31 mouse cellular contexts compared by ENCODE assay signal in genomic region chr10:94938320-94938719, GRCm38 (mm10). TPM values are rescaled to one million over a fixed set of nuclear protein-coding genes. Genes with fewer than 3 reads are reported as not detected.
DNase-seq lines count a peak whose midpoint lies in the region; ATAC-seq and TF ChIP-seq lines count a peak whose summit lies in the region.
"Had no signal": no experiment of that assay in that cellular context is flagged by ENCODE, and none has a peak within 500 bp of the region (broad histone marks: within the 10 kb centered on the region; RNA-seq: fewer than 3 reads in every experiment).

No protein-coding gene starts in this region.

- H3K79me2 ChIP-seq in MEL (ENCODE audit: control insufficient read depth, insufficient read depth, low read length, poor library complexity): peaks cover 59% of the 10 kb centered on the region

- 62% methylated on average over 6 of the region's 6 CpGs for WGBS in liver, embryonic 12.5 days (ENCODE audit: insufficient replicate concordance)
- 48% methylated on average over 6 of the region's 6 CpGs for WGBS in liver, embryonic 15.5 days (ENCODE audit: insufficient replicate concordance)
- 94% methylated on average over 6 of the region's 6 CpGs for WGBS in limb, embryonic 10.5 days

- no peak for TF ChIP-seq POLR2A in MEL (IDR thresholded peaks at IDR 0.05; ENCODE audit: control insufficient read depth in 1 of 2, insufficient read depth in 1 of 2, low read depth in 1 of 2, low read length in 2 of 2, poor library complexity in 1 of 2)

- peak; percentile 72 for ATAC-seq in erythroid progenitor cell, adult 5-6 weeks (replicated peaks; ENCODE audit: low FRiP score, poor library complexity, severe bottlenecking)
- peak; percentile 72 for ATAC-seq in liver, embryonic 12.5 days
- peak; percentile 74 for ATAC-seq in liver, embryonic 15.5 days (ENCODE audit: insufficient read depth)
- ATAC-seq: forebrain, embryonic 13.5 days; forebrain, embryonic 16.5 days; hindbrain, postnatal 0 days had no signal

- H3K4me3 ChIP-seq in MEL (ENCODE audit: control insufficient read depth in 1 of 2, insufficient read depth in 1 of 2, low read depth in 2 of 2, low read length in 2 of 2): no peak overlapping the region
- no peak overlapping the region for H3K4me3 ChIP-seq in liver, embryonic 12.5 days
- H3K4me3 ChIP-seq in liver, embryonic 15.5 days (replicated peaks): no peak overlapping the region
- no peak overlapping the region for H3K4me3 ChIP-seq in limb, embryonic 10.5 days
- H3K4me3 ChIP-seq: embryonic facial prominence, embryonic 12.5 days; embryonic facial prominence, embryonic 15.5 days; erythroblast, embryonic 14.5 days; forebrain, embryonic 10.5 days; forebrain, embryonic 13.5 days; heart, adult 2 months; heart, embryonic 10.5 days; heart, embryonic 13.5 days had no signal

- H3K36me3 ChIP-seq in MEL (ENCODE audit: control insufficient read depth in 1 of 2, insufficient read depth in 2 of 2, low read length in 2 of 2): peaks cover 11 to 61% of the 10 kb centered on the region in 2 experiments
- no peaks in the 10 kb centered on the region; the same call in 1 of the 2 replicates for H3K36me3 ChIP-seq in liver, embryonic 12.5 days
- 0 out of 2 replicates have a peak, but pooled peaks cover 4% of the 10 kb centered on the region for H3K36me3 ChIP-seq in liver, embryonic 15.5 days (replicated peaks)
- H3K36me3 ChIP-seq in limb, embryonic 10.5 days: no peaks in the 10 kb centered on the region
- H3K36me3 ChIP-seq: embryonic facial prominence, embryonic 12.5 days; embryonic facial prominence, embryonic 15.5 days; heart, embryonic 10.5 days; heart, embryonic 13.5 days had no signal

- intact Hi-C loops in left cerebral cortex, postnatal 14 days (cut with DNase I): no loop called here

- TF ChIP-seq EP300 in MEL (IDR thresholded peaks at IDR 0.05; ENCODE audit: low read depth in 1 of 2, low read length in 2 of 2): no peak

- H3K9me3 ChIP-seq in MEL (replicated peaks; ENCODE audit: insufficient read depth, low read length): no peaks in the 10 kb centered on the region
- H3K9me3 ChIP-seq in liver, embryonic 12.5 days (replicated peaks): no peaks in the 10 kb centered on the region
- no peaks in the 10 kb centered on the region for H3K9me3 ChIP-seq in liver, embryonic 15.5 days (replicated peaks)
- H3K9me3 ChIP-seq in limb, embryonic 10.5 days (replicated peaks): no peaks in the 10 kb centered on the region
- H3K9me3 ChIP-seq: embryonic facial prominence, embryonic 12.5 days; embryonic facial prominence, embryonic 15.5 days; forebrain, embryonic 10.5 days; forebrain, embryonic 13.5 days; G1E; heart, embryonic 10.5 days; heart, embryonic 13.5 days had no signal

- H3K4me1 ChIP-seq in MEL (ENCODE audit: control insufficient read depth in 1 of 2, insufficient read depth in 2 of 2, low read length in 2 of 2): peaks cover 36 to 39% of the 10 kb centered on the region in 2 experiments
- peaks cover 80% of the 10 kb centered on the region for H3K4me1 ChIP-seq in liver, embryonic 12.5 days
- H3K4me1 ChIP-seq in liver, embryonic 15.5 days (replicated peaks): peaks cover 77% of the 10 kb centered on the region
- peaks cover 16% of the 10 kb centered on the region for H3K4me1 ChIP-seq in limb, embryonic 10.5 days

- no peak for TF ChIP-seq RAD21 in MEL (IDR thresholded peaks at IDR 0.05; ENCODE audit: low read depth, low read length)

- no peak for DNase-seq in MEL (ENCODE audit: low read depth, low spot score)
- DNase-seq in embryo, embryonic 11 days: no peak
- DNase-seq in kidney, postnatal 36 days: no peak
- no peak for DNase-seq in limb, embryonic 10.5 days (ENCODE audit: low spot score)
- no peak for DNase-seq in left cerebral cortex, postnatal 14 days (ENCODE audit: low spot score in 2 of 2)
- DNase-seq: adrenal gland, adult 2 months; adrenal gland, postnatal 25 days; B cell, adult 2 months; cerebellum, adult 18-20 months; cerebellum, adult 9-10 months; cerebellum, postnatal 14 days; gastrocnemius, postnatal 10 days; gastrocnemius, postnatal 36 days; heart, adult 2 months; heart, postnatal 14 days; heart, postnatal 4 days had no signal

- no peaks in the 10 kb centered on the region for H3K27me3 ChIP-seq in MEL (ENCODE audit: control insufficient read depth in 1 of 2, insufficient read depth in 2 of 2, low read length in 2 of 2)
- peaks cover 26% of the 10 kb centered on the region for H3K27me3 ChIP-seq in liver, embryonic 12.5 days (replicated peaks)
- H3K27me3 ChIP-seq in liver, embryonic 15.5 days: peaks cover 32% of the 10 kb centered on the region
- H3K27me3 ChIP-seq in limb, embryonic 10.5 days (ENCODE audit: low read depth, poor library complexity, severe bottlenecking): peaks cover 40% of the 10 kb centered on the region
- H3K27me3 ChIP-seq: CH12.LX; forebrain, embryonic 13.5 days had no signal

- no peak overlapping the region for H3K27ac ChIP-seq in MEL (ENCODE audit: control insufficient read depth, low read depth, low read length)
- peak overlapping the region; percentile 45; the same call in 1 of the 2 replicates for H3K27ac ChIP-seq in liver, embryonic 12.5 days
- peak overlapping the region; percentile 58 for H3K27ac ChIP-seq in liver, embryonic 15.5 days (replicated peaks)
- no peak overlapping the region for H3K27ac ChIP-seq in limb, embryonic 10.5 days
- H3K27ac ChIP-seq: embryonic facial prominence, embryonic 12.5 days; embryonic facial prominence, embryonic 15.5 days; forebrain, embryonic 10.5 days; forebrain, embryonic 13.5 days; heart, adult 2 months; heart, embryonic 10.5 days; heart, embryonic 13.5 days; hindbrain, embryonic 14.5 days; hindbrain, postnatal 0 days had no signal

- 0 out of 2 replicates have a peak overlapping the region, but pooled peaks have one; percentile 16 for H3K4me2 ChIP-seq in liver, embryonic 12.5 days
- H3K4me2 ChIP-seq in liver, embryonic 15.5 days: 0 out of 2 replicates have a peak overlapping the region, but pooled peaks have one; percentile 4
- H3K4me2 ChIP-seq: embryonic facial prominence, embryonic 12.5 days; embryonic facial prominence, embryonic 15.5 days; forebrain, embryonic 13.5 days; heart, embryonic 13.5 days; hindbrain, embryonic 14.5 days had no signal

- no peak overlapping the region for H3K9ac ChIP-seq in MEL (ENCODE audit: control insufficient read depth, low read depth, low read length, poor library complexity, severe bottlenecking)
- H3K9ac ChIP-seq in liver, embryonic 12.5 days: no peak overlapping the region
- H3K9ac ChIP-seq in liver, embryonic 15.5 days: no peak overlapping the region
- H3K9ac ChIP-seq: embryonic facial prominence, embryonic 12.5 days; embryonic facial prominence, embryonic 15.5 days; forebrain, embryonic 13.5 days; heart, embryonic 13.5 days; hindbrain, embryonic 14.5 days had no signal

- TF ChIP-seq CTCF in MEL (IDR thresholded peaks at IDR 0.05 in 2 of 3, conservative IDR thresholded peaks at IDR 0.05 in 1 of 3; ENCODE audit: control insufficient read depth in 1 of 3, insufficient read depth in 1 of 3, low read depth in 2 of 3, low read length in 3 of 3, poor library complexity in 1 of 3, severe bottlenecking in 1 of 3): no peak

TF ChIP-seq in MEL, 35 proteins besides CTCF, POLR2A, EP300 and RAD21:
- peak; percentile 60 for TF ChIP-seq ETS1 (IDR thresholded peaks at IDR 0.05; ENCODE audit: low read depth, low read length)
- no peak for TF ChIP-seq ELF1 (IDR thresholded peaks at IDR 0.05; ENCODE audit: low read depth, low read length)

RNA-seq across cellular contexts. Expression of gene Plxnc1, which starts 6.3 kb away (rescaled TPM):
- 16.4 and 30.1 TPM in 2 replicates for total RNA-seq in MEL (2012; rRNA removed)
- 10 to 100 TPM in 1 of 2 experiments, not detected in 1; 15.1 TPM for polyA plus RNA-seq in MEL (2012; ENCODE audit: insufficient read depth in 1 of 2, insufficient read length in 2 of 2, low read depth in 1 of 2, low replicate concordance in 2 of 2, missing spikeins in 1 of 2)
- 18.4 and 29.9 TPM in 2 replicates for total RNA-seq in erythroid progenitor cell, adult 5-6 weeks (2015; ENCODE audit: low replicate concordance)
- 8.7 and 9.5 TPM in 2 replicates for total RNA-seq in erythroid progenitor cell, adult 5-6 weeks (2017; ENCODE audit: low replicate concordance)
- polyA plus RNA-seq in liver, embryonic 12.5 days (2016; fragmentation: Nextera tagmentation; extraction: Ambion mirVana): 3.9 and 4.4 TPM in 2 replicates
- polyA plus RNA-seq in liver, embryonic 15.5 days (2015; fragmentation: Nextera tagmentation; extraction: Ambion mirVana): 2.1 and 2.2 TPM in 2 replicates
- polyA plus RNA-seq in limb, embryonic 10.5 days (2016; fragmentation: Nextera tagmentation; extraction: Ambion mirVana): 0.35 and 0.48 TPM in 2 replicates
- total RNA-seq in left cerebral cortex, postnatal 14 days (2021): 10 to 100 TPM; 39.2 to 40.9 TPM

Comparison
In these comparisons a context has a peak if more than half of its experiments do, and no peak if none do; other contexts are left out.
1. H3K27ac ChIP-seq: peak in liver, embryonic 12.5 days (single experiment) and liver, embryonic 15.5 days (single experiment); none in MEL (single experiment) and limb, embryonic 10.5 days (single experiment).
2. Peak in every context shown above with its lines, with median percentiles within 50 percentile points of each other: ATAC-seq.